Mouse (Mus musculus): ENCODE data around the gene Lsr. TPM values are rescaled to one million over a fixed set of nuclear protein-coding genes. Genes with fewer than 3 reads are reported as not detected.
"Not testable (repeated sequence)": the region's sequence is repeated elsewhere in the genome, so short reads cannot be mapped to it uniquely, and the experiment has no call there.

Gene Lsr
- polyA plus RNA-seq, 2 experiments from 2014 or later = 1.6 to 2.6 TPM

- no peak for ATAC-seq
Observed at GRCm38 (mm10) chr7:30959786-30960349, 13.4 kb downstream of the Lsr start.

- ATAC-seq = no peak
Observed at GRCm38 (mm10) chr7:30958866-30959487, 14.3 kb downstream of the Lsr start.

- no peak for ATAC-seq
Observed at GRCm38 (mm10) chr7:30958109-30958865, 15.0 kb downstream of the Lsr start.

GRCm38 (mm10) chr7:30957367-30957783 is 15.9 kb downstream of the Lsr start:
- ATAC-seq = peak; percentile 72

GRCm38 (mm10) chr7:30956756-30957366 is 16.4 kb downstream of the Lsr start, which contains the start of gene Usf2:
Gene Usf2, minus strand, starts transcription at chr7:30956803.
- peak; percentile 44 for ATAC-seq

- ATAC-seq = peak; percentile 19
Observed at GRCm38 (mm10) chr7:30956357-30956751, 16.9 kb downstream of the Lsr start.

- ATAC-seq = peak; percentile 33
Observed at GRCm38 (mm10) chr7:30955584-30956356, 17.5 kb downstream of the Lsr start.

- no peak for ATAC-seq
Observed at GRCm38 (mm10) chr7:30954971-30955520, 18.2 kb downstream of the Lsr start.

- ATAC-seq = no peak
Observed at GRCm38 (mm10) chr7:30954036-30954435, 19.2 kb downstream of the Lsr start.

- no peak for ATAC-seq
Observed at GRCm38 (mm10) chr7:30953459-30953858, 19.8 kb downstream of the Lsr start.

- no peak for ATAC-seq
Observed at GRCm38 (mm10) chr7:30952441-30953265, 20.6 kb downstream of the Lsr start.

GRCm38 (mm10) chr7:30949902-30950301 is 23.4 kb downstream of the Lsr start:
- not testable (repeated sequence) for ATAC-seq

GRCm38 (mm10) chr7:30945876-30946275 is 27.4 kb downstream of the Lsr start:
- ATAC-seq = no peak

- not testable (repeated sequence) for ATAC-seq
Observed at GRCm38 (mm10) chr7:30945466-30945865, 27.8 kb downstream of the Lsr start.

GRCm38 (mm10) chr7:30944706-30945105 is 28.6 kb downstream of the Lsr start:
- ATAC-seq = not testable (repeated sequence)

GRCm38 (mm10) chr7:30943909-30944635 is 29.2 kb downstream of the Lsr start, which contains the start of gene Hamp:
Gene Hamp, minus strand, starts transcription at chr7:30944032.
- no peak for ATAC-seq

GRCm38 (mm10) chr7:30942365-30942764 is 30.9 kb downstream of the Lsr start:
- not testable (repeated sequence) for ATAC-seq

GRCm38 (mm10) chr7:30940070-30940469 is 33.2 kb downstream of the Lsr start:
- ATAC-seq = not testable (repeated sequence)

- ATAC-seq = not testable (repeated sequence)
Observed at GRCm38 (mm10) chr7:30935422-30936099, 37.7 kb downstream of the Lsr start.

GRCm38 (mm10) chr7:30924581-30924980 is 48.7 kb downstream of the Lsr start, which contains the start of gene Hamp2:
Gene Hamp2, minus strand, starts transcription at chr7:30924681.
- ATAC-seq = not testable (repeated sequence)
